Mouse (Mus musculus) left cerebral cortex, adult 8-10 months (tissue): ENCODE measurements around the gene Ubald2. TPM values are rescaled to one million over a fixed set of nuclear protein-coding genes. Genes with fewer than 3 reads are reported as not detected.
"Not testable (repeated sequence)": the region's sequence is repeated elsewhere in the genome, so short reads cannot be mapped to it uniquely, and the experiment has no call there.

Source experiments
- DNase-seq, 2 experiments: peaks; one replicate each; pipeline ENCODE4 v3.0.0; 2022; ENCODE audit warnings: low spot score in 2 of 2
- total RNA-seq, 4 experiments: library from RNA; stranded (reverse); gene quantifications; 2 replicates each; pipeline ENCODE4 v1.2.4; 2022

Ubald2 gene
- total RNA-seq, 4 experiments from 2014 or later = 22.7 to 25.8 (median 25.1) TPM

GRCm38 (mm10) chr11:116416196-116416943 is 17.5 kb upstream of the Ubald2 start:
- no peak for DNase-seq

GRCm38 (mm10) chr11:116417054-116417453 is 16.8 kb upstream of the Ubald2 start:
- no peak for DNase-seq

GRCm38 (mm10) chr11:116418194-116418840 is 15.6 kb upstream of the Ubald2 start:
- no peak for DNase-seq

GRCm38 (mm10) chr11:116418841-116419462 is 14.9 kb upstream of the Ubald2 start:
- DNase-seq = no peak

- DNase-seq = no peak
Observed at GRCm38 (mm10) chr11:116421102-116421501, 12.8 kb upstream of the Ubald2 start.

GRCm38 (mm10) chr11:116422562-116422961 is 11.3 kb upstream of the Ubald2 start:
- DNase-seq = no peak

GRCm38 (mm10) chr11:116423214-116423613 is 10.7 kb upstream of the Ubald2 start:
- DNase-seq = no peak

GRCm38 (mm10) chr11:116423782-116424620 is 9.9 kb upstream of the Ubald2 start:
- DNase-seq = no peak

GRCm38 (mm10) chr11:116424621-116425407 is 9.1 kb upstream of the Ubald2 start:
- DNase-seq = no peak

GRCm38 (mm10) chr11:116426328-116426727 is 7.6 kb upstream of the Ubald2 start:
- not testable (repeated sequence) for DNase-seq

GRCm38 (mm10) chr11:116426852-116427575 is 6.9 kb upstream of the Ubald2 start:
- DNase-seq = no peak

GRCm38 (mm10) chr11:116428872-116429859 is 4.7 kb upstream of the Ubald2 start:
- DNase-seq = no peak

- DNase-seq = no peak
Observed at GRCm38 (mm10) chr11:116429862-116430613, 3.9 kb upstream of the Ubald2 start.

GRCm38 (mm10) chr11:116430723-116431427 is 3.0 kb upstream of the Ubald2 start:
- DNase-seq = no peak

GRCm38 (mm10) chr11:116431428-116432077 is 2.3 kb upstream of the Ubald2 start:
- no peak for DNase-seq

GRCm38 (mm10) chr11:116432127-116432526 is 1.8 kb upstream of the Ubald2 start:
- no peak for DNase-seq
